Mouse (Mus musculus) kidney, postnatal 0 days (tissue): Measurements from ENCODE around the gene Smad5. TPM values are rescaled to one million over a fixed set of nuclear protein-coding genes. Genes with fewer than 3 reads are reported as not detected.

ENCODE experiments used
- ATAC-seq: fragments of 200-750 bp; cut with Nextera tagmentation; replicated peaks from 2 replicates; pipeline ENCODE4 v1.8.0; 2017; ENCODE audit warnings: low read depth, moderate number of reproducible peaks, moderate TSS enrichment, moderate library complexity; ENCODE audit not compliant: low FRiP score
- DNase-seq: peaks from one replicate; pipeline ENCODE4 v3.0.0-alpha.2; 2016; ENCODE audit warnings: low spot score
- H3K27ac ChIP-seq: fragments of 300-500 bp; sonication (generic); 2 replicates; pipeline ENCODE4 v1.5.1; 2014; ENCODE audit warnings: mild to moderate bottlenecking
- H3K27me3 ChIP-seq: fragments of 300-500 bp; sonication (generic); 2 replicates; pipeline ENCODE4 v1.6.1; 2014; ENCODE audit warnings: low read length, mixed read lengths; ENCODE audit not compliant: insufficient read depth
- H3K36me3 ChIP-seq: fragments of 300-500 bp; sonication (generic); 2 replicates; pipeline ENCODE4 v1.6.1; 2014; ENCODE audit warnings: low read length, mixed read lengths; ENCODE audit not compliant: insufficient read depth
- H3K4me1 ChIP-seq: fragments of 300-500 bp; sonication (generic); replicated peaks from 2 replicates; pipeline ENCODE4 v1.6.1; 2014; ENCODE audit warnings: antibody characterized with exemption, low read length, mixed read lengths; ENCODE audit not compliant: insufficient read depth
- H3K4me2 ChIP-seq: fragments of 300-500 bp; sonication (generic); 2 replicates; pipeline ENCODE4 v1.6.1; 2014; ENCODE audit warnings: mild to moderate bottlenecking, low read length, moderate library complexity, mixed read lengths
- H3K4me3 ChIP-seq: fragments of 300-500 bp; sonication (generic); replicated peaks from 2 replicates; pipeline ENCODE4 v1.5.1; 2014; ENCODE audit warnings: low read depth, low read length
- H3K9ac ChIP-seq: fragments of 300-500 bp; sonication (generic); 2 replicates; pipeline ENCODE4 v1.6.1; 2014; ENCODE audit warnings: low read depth, low read length
- H3K9me3 ChIP-seq: fragments of 300-500 bp; sonication (generic); replicated peaks from 2 replicates; pipeline ENCODE4 v1.6.1; 2016; ENCODE audit warnings: low read length, inconsistent platforms, mixed read lengths
- CTCF ChIP-seq: IDR thresholded peaks from 2 replicates; pipeline ENCODE4 v1.5.1; 2016; ENCODE audit warnings: antibody characterized with exemption, low read depth, mild to moderate bottlenecking, moderate library complexity
- WGBS: fragments of 180-500 bp; shearing (Covaris S2); extraction: QIAGEN DNeasy Blood & Tissue Kit; methylation state at CpG from one replicate; pipeline ENCODE4 v1.1.7; 2014; 5-methylcytosine and 5-hydroxymethylcytosine counted together
- polyA plus RNA-seq: library from polyadenylated mRNA; unstranded; fragments of >200 nt; fragmentation: Nextera tagmentation; extraction: Ambion mirVana; gene quantifications from 2 replicates; pipeline ENCODE4 v1.2.1, GENCODE M21; 2015

Gene Smad5
- polyA plus RNA-seq, 1 experiment from 2014 or later, result 23.9 TPM

GRCm38 (mm10) chr13:56780746-56781469 is 78.1 kb downstream of the Smad5 start:
- H3K4me2 ChIP-seq, result no peak overlapping the region
- H3K4me1 ChIP-seq, result no peaks in the 10 kb centered on the region
- no peak overlapping the region for H3K9ac ChIP-seq
- no peak overlapping the region for H3K27ac ChIP-seq
- H3K36me3 ChIP-seq, result no peaks in the 10 kb centered on the region
- ATAC-seq (no peak), DNase-seq (no peak)
- no peaks in the 10 kb centered on the region for H3K9me3 ChIP-seq
- WGBS, result 63% methylated on average over 13 of the region's 13 CpGs
- no peak overlapping the region for H3K4me3 ChIP-seq
- TF ChIP-seq CTCF, result no peak
- H3K27me3 ChIP-seq, result no peaks in the 10 kb centered on the region

- 74% methylated on average over 3 of the region's 3 CpGs for WGBS
Measured at GRCm38 (mm10) chr13:56781697-56782096, 78.9 kb downstream of the Smad5 start.

GRCm38 (mm10) chr13:56782621-56783020 is 79.8 kb downstream of the Smad5 start:
- DNase-seq (no peak), ATAC-seq (no peak)
- 86% methylated on average over 1 of the region's 1 CpGs for WGBS
- Histone ChIP-seq H3K27ac (no peak overlapping the region), H3K4me2 (no peak overlapping the region), H3K9me3 (no peaks in the 10 kb centered on the region), H3K4me1 (no peaks in the 10 kb centered on the region), H3K9ac (no peak overlapping the region), H3K36me3 (no peaks in the 10 kb centered on the region), H3K27me3 (no peaks in the 10 kb centered on the region), H3K4me3 (no peak overlapping the region)
- no peak for TF ChIP-seq CTCF

More at GRCm38 (mm10) chr13:56781697-56782096, 78.9 kb downstream of the Smad5 start:
- H3K27ac ChIP-seq, result no peak overlapping the region
- no peak overlapping the region for H3K4me2 ChIP-seq
- no peaks in the 10 kb centered on the region for H3K4me1 ChIP-seq
- H3K27me3 ChIP-seq, result no peaks in the 10 kb centered on the region
- no peaks in the 10 kb centered on the region for H3K9me3 ChIP-seq
- ATAC-seq (no peak), DNase-seq (no peak)
- H3K36me3 ChIP-seq, result no peaks in the 10 kb centered on the region
- H3K4me3 ChIP-seq, result no peak overlapping the region
- TF ChIP-seq CTCF, result no peak
- H3K9ac ChIP-seq, result no peak overlapping the region

- WGBS, result 95% methylated on average over 3 of the region's 3 CpGs
- no peaks in the 10 kb centered on the region for H3K4me1 ChIP-seq
- H3K36me3 ChIP-seq, result no peaks in the 10 kb centered on the region
- no peak overlapping the region for H3K27ac ChIP-seq
- H3K4me2 ChIP-seq, result no peak overlapping the region
- no peaks in the 10 kb centered on the region for H3K9me3 ChIP-seq
- TF ChIP-seq CTCF, result no peak
- no peak overlapping the region for H3K4me3 ChIP-seq
- H3K9ac ChIP-seq, result no peak overlapping the region
- ATAC-seq (no peak), DNase-seq (no peak)
- no peaks in the 10 kb centered on the region for H3K27me3 ChIP-seq
Measured at GRCm38 (mm10) chr13:56790683-56791082, 87.9 kb downstream of the Smad5 start.

Other genes starting within 250 kb of the Smad5 start
- not detected in 2 replicates for gene Il9, start 220.8 kb upstream of the Smad5 start, polyA plus RNA-seq
- gene Fbxl21, start 180.5 kb upstream of the Smad5 start, polyA plus RNA-seq, result 2.7 and 2.8 TPM in 2 replicates
- 0.88 and 1.2 TPM in 2 replicates for gene Lect2, start 154.5 kb upstream of the Smad5 start, polyA plus RNA-seq
- gene Tgfbi, start 93.5 kb upstream of the Smad5 start, polyA plus RNA-seq, result 116 and 133 TPM in 2 replicates
- gene Gm45623, start 50.8 kb downstream of the Smad5 start, polyA plus RNA-seq, result not detected in 2 replicates
- gene Trpc7, start 193.0 kb downstream of the Smad5 start, polyA plus RNA-seq, result 0.16 and 0.18 TPM in 2 replicates